Mouse (Mus musculus) E14TG2a.4 (cell line): ENCODE measurements at regions not wholly inside any gene's neighbourhood (a gene's known extent, or its start where the extent isn't known, plus 50 kb on each side); places are given as distances from the start of the nearest gene placed in this dataset.

Experiments used
- CTCF ChIP-seq: conservative IDR thresholded peaks from 2 replicates; pipeline ENCODE4 v1.5.1; 2014; ENCODE audit warnings: low read length
- NANOG ChIP-seq: IDR thresholded peaks from 2 replicates; pipeline ENCODE4 v1.6.1; 2014; ENCODE audit warnings: borderline replicate concordance, low read length, mixed read lengths

GRCm38 (mm10) chr4:12538694-12539121 is 366.9 kb upstream of the Fam92a start:
- TF ChIP-seq CTCF (peak; percentile 25), NANOG (no peak)
